Mouse (Mus musculus) embryo, embryonic 9.5 days (tissue): ENCODE measurements at regions not wholly inside any gene's neighbourhood (a gene's known extent, or its start where the extent isn't known, plus 50 kb on each side); places are given as distances from the start of the nearest gene placed in this dataset.
"Not testable (repeated sequence)": the region's sequence is repeated elsewhere in the genome, so short reads cannot be mapped to it uniquely, and the experiment has no call there.

ENCODE experiments used
- DNase-seq: peaks from one replicate; pipeline ENCODE4 v3.0.0-alpha.2; 2017; ENCODE audit errors: extremely low spot score

GRCm38 (mm10) chr1:12025791-12026190, 611.9 kb downstream of the A830018L16Rik start:
- DNase-seq = no peak

GRCm38 (mm10) chr1:12027442-12027841, 613.5 kb downstream of the A830018L16Rik start:
- DNase-seq = no peak

- DNase-seq = no peak
Measured at GRCm38 (mm10) chr1:12028074-12028473, 614.2 kb downstream of the A830018L16Rik start.

GRCm38 (mm10) chr1:12051931-12052482, 638.1 kb downstream of the A830018L16Rik start:
- DNase-seq = no peak

- DNase-seq = peak; percentile 47
Measured at GRCm38 (mm10) chr1:12055865-12056560, 642.1 kb downstream of the A830018L16Rik start.

- DNase-seq = no peak
Measured at GRCm38 (mm10) chr1:12065016-12065513, 651.2 kb downstream of the A830018L16Rik start.

- no peak for DNase-seq
Measured at GRCm38 (mm10) chr1:12092564-12093504, 678.9 kb downstream of the A830018L16Rik start.

- DNase-seq = no peak
Measured at GRCm38 (mm10) chr1:12115041-12115828, 701.3 kb downstream of the A830018L16Rik start.

GRCm38 (mm10) chr1:12117083-12117482, 703.2 kb downstream of the A830018L16Rik start:
- no peak for DNase-seq

GRCm38 (mm10) chr1:12120926-12121325, 707.0 kb downstream of the A830018L16Rik start:
- DNase-seq = no peak

- not testable (repeated sequence) for DNase-seq
Measured at GRCm38 (mm10) chr1:12126611-12127010, 712.7 kb downstream of the A830018L16Rik start.

GRCm38 (mm10) chr1:12170503-12170902, 756.6 kb downstream of the A830018L16Rik start:
- DNase-seq = no peak

GRCm38 (mm10) chr1:12189646-12190233, 775.8 kb downstream of the A830018L16Rik start:
- no peak for DNase-seq

GRCm38 (mm10) chr1:12192588-12192987, 778.7 kb downstream of the A830018L16Rik start:
- no peak for DNase-seq

- no peak for DNase-seq
Measured at GRCm38 (mm10) chr1:12231089-12231488, 817.2 kb downstream of the A830018L16Rik start.

- DNase-seq = no peak
Measured at GRCm38 (mm10) chr1:12242090-12242489, 828.2 kb downstream of the A830018L16Rik start.

GRCm38 (mm10) chr1:12282493-12282892, 868.6 kb downstream of the A830018L16Rik start:
- DNase-seq = no peak

GRCm38 (mm10) chr1:12285551-12285950, 871.6 kb downstream of the A830018L16Rik start:
- DNase-seq = no peak

- DNase-seq = no peak
Measured at GRCm38 (mm10) chr1:12286026-12286425, 872.1 kb downstream of the A830018L16Rik start.

GRCm38 (mm10) chr1:12288521-12288920, 874.6 kb downstream of the A830018L16Rik start:
- no peak for DNase-seq

- DNase-seq = no peak
Measured at GRCm38 (mm10) chr1:12291787-12292186, 877.9 kb downstream of the A830018L16Rik start.
